Mouse (Mus musculus) embryo, embryonic 11.5 days (tissue): ENCODE measurements around the gene Cflar.

Experiments
- DNase-seq: peaks from one replicate; pipeline ENCODE4 v3.0.0-alpha.2; 2012; ENCODE audit warnings: low read depth, low spot score

Cflar gene

DNA sequence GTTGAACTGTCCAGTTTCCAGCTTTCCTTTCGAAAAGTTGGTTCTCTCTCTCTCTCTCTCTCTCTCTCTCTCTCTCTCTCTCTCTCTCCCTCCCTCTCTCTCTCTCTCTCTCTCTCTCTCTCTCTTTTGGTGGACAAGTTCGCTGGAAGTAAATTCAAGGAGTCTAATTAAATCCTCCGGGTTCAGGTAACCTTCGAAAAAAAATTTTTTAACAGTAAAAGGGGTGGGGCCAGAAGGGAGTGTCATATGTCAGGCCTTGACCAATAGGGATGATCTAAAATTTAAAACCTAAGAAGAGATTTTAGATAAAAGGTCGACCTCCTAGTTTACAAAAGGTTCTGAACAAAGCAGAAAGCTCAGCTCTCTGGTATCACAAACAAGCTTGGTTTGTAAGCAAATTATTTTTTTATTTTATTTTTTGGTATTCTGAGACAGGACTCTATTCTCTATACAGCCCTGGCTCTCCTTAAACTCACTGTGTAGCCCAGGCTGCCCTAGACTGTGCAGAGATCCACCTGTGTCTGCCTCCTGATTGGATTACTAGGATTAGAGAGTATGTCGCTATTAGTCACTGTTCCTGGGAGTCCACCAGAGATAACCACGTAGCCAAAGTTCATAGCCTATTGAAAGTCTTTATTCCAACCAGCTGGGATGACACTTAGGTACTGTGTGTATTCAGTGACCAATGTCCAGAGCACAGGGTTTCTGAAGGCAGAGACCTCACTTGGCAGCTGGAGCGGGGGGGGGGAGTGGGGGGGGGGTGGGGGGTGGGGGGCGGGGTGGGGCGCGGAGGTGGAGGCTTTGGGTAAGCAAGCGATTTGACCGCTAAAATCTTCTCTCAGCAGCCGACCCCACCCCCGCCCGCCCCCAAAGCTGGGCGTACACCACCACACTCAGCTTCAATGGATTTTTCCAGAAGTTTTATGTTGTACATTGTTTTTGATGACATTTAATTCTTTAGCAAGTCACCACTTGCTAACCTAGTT, 1.1 kb downstream of the Cflar start:
- DNase-seq: peak; percentile 39

DNA sequence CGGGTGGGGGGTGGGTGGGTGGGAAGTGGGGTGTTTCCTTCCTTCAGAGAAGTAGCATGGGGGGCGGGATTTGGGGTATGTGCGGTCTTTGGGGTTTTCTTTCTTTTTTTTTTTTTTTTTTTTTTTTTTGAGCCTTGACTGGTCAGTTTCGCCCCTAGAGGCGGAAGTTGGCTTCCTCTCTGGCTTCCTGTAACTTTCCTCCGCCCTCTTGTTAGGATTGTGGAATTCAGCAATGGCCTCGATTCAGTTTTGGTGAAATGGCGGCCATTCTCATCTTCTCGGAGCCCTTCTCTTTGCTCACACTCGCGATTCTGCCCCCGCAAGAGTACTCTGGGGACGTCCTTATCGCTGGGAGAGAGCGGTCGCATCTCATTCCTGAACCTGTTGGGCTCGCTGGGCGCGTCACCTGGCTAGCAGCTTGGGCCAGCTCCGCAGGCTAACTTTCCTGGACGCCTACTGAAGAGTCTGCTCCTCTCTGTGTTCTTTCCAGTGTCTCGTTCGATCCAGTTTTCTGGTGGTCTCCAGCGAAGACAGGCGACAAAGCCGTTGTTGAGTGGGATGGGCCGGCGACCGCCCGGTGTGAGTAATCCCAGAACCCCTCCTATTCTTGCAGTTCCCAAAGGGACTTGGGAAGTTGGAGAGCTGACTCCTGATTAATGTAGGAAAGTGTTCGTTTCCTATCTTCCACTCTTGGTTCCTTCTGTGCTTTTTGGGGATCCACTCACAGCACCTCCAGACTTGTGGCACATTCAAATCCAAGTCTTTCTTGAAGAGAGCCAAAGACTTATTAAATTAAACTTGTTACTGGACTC, 2.0 kb downstream of the Cflar start:
- DNase-seq: peak; percentile 54

DNA sequence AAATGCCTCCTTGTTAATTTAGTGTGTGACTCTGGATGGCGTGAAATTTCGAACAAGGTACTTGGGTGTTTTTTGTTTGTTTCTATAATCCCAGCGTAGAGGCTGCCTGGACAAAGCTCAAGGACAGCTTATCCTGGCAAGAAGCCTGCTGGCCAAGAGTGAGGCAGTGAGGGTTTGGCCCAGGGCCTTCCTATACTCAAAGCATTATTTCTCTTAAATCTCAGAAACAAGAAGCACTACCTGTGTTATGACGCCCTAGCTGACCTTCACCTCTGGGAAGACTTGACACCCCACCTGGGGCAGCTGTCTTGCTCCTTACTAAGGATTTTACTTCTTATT, 2.6 kb downstream of the Cflar start:
- DNase-seq: no peak

DNA sequence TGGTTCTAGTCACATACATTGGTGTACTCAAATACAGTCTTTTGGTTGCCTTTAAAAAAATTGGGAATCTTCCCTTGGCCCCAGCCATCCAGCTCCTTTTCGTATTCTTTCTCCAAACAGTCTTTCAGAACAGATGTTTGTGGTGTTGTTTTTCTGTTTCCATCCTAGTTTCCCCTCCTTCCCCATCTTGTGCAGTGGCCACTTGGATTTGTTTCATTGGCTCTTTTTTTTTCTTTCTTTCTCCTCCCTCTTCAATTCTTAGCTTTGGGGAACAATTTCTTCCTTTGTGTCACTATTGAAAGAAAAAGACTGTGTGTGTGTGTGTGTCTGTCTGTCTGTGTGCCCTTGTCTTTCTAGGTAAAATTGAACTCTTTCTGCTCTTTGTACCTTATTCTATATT, 3.1 kb downstream of the Cflar start:
- no peak for DNase-seq

DNA sequence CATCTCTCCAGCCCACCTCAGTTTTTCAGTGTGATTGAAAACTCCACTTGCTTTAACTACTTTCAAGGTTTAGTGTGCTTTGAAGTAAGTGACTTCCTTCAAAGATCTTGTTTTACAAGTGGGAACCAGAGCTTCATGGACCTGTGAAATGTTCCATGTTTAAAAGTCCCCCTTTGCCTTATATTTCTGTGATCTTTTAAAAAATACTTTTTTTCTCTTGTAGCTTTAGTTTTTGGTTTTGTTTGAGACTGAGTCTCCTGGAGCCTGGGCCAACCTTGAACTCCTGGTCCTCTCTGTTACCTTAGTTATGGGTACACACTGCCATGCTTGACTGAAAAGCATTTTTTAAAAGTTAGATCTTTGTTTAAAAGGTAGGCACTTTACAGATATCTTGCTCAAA, 4.2 kb downstream of the Cflar start:
- DNase-seq: no peak

DNA sequence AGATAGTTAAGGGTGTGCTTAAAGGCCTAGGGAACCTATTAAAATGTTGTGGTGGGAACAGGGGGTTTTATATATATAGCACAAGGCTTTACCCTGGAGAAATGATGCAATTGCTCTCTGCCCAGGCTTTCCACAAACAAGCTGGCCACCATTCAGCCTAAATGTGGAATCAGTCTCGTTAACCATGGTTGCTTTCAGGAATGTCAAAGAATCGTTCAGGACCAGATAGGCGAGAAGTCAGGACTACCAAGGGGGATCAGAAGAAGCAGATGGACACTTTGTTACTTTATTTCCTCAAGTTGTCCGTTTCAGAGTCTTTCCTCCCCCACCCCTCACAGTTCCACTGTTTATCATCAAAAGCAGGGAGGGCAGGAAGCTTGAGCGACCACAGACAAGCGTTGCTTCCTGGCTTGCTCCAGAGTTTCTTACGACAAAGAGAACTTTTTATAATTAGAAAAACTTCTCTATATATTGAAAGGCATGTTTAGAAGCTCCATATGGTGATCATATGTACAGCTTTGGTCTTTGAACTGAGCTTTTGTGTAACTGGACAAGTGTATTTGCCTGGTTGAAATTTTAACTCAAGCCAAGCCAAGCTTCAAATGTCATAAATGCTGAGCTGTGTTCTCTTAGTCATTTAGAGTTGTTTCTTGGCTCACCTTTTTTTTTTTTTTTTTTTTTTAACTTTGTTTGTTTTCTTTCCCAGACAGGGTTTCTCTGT, 5.0 kb downstream of the Cflar start:
- no peak for DNase-seq

DNA sequence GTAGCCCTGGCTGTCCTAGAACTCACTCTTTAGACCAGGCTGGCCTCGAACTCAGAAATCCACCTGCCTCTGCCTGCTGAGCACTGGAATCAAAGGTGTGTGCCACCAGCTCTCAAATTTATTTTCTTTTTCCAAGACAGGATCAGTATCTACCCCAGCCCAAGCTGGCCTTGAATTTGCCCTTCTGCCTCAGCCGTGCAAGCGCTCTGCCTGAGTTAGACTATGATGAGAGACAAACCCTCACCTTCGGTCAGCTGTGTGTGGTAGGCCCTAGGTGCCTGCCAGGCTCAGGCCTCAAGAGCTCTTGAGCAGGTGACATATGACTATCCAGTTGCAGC, 5.5 kb downstream of the Cflar start:
- no peak for DNase-seq

DNA sequence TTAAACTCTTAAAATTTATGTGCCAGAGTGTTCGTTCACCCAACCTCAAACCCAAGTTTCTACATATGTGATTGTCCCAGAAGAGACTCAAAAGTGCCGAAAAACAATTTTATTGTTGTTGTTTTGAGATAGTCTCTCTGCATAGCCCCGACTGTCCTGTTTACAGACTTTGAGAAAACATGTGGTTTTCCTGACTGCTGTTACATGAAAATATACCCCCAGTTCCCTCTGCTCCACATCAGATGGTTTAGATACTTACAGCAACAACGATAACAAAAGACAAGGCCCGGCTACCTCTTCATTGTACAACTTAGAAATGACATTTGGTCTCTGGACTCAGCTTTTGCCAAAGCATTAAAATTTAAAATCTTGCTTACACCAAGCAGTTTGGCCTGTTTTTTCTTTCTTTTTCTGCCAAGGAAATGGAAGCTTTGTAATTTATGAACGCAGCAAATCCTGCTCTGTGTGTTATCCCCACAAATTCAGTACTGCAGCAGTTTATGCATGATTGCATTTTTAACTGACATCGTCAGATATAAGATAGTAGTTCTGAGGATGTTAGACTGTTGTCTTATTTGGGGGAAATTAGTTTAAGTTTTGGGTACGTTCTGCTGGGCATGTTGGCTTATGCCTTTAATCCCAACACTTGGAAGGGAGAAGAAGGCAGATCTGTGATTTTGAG, 6.4 kb downstream of the Cflar start:
- DNase-seq: no peak

DNA sequence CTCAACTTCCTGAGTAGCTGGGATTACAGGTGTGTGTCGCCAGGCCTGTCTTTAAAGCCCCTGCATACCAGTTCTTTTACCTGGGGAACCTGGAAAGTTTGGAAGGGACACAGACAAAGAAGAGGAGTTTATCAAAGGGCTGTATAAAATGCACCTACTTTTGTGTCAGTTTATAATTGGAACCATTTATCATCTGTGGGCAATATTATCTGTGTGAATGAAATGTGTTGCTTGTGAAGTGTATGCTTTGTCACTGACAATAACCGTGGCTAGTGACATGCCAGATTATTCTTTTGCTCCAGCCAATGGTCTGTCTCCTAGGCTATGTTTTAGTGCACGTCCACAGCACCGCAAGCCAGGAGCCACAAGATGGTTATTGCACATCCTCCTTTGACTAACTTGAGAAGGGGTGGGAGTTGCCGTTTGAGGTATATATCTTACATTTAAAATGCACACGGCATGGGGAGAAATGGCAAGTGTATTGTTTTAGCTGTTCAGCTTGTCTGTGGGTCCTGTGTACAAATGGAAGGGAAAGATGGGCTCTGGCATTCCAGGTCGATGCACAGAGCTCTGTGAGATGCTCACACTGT, 8.1 kb downstream of the Cflar start:
- DNase-seq: no peak

DNA sequence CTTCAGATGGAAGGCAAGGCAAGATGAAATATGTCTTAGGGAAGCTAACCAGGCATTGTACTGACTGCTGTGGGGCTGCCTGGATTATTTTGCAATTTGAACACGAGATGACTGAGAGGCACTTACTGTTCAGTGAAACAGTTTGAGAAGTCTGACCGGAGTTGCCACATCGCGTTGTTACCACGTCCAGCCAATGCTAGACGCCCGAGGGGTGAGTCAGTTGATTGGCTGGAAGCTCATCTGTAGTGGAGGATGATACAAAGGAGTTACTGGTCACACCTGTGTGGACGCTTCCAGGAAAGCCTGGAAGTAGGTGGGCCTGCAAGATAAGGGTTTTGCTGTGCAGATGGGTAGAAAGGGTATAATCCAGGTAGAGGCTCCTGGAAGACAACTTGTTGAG, 8.8 kb downstream of the Cflar start:
- DNase-seq: no peak

DNA sequence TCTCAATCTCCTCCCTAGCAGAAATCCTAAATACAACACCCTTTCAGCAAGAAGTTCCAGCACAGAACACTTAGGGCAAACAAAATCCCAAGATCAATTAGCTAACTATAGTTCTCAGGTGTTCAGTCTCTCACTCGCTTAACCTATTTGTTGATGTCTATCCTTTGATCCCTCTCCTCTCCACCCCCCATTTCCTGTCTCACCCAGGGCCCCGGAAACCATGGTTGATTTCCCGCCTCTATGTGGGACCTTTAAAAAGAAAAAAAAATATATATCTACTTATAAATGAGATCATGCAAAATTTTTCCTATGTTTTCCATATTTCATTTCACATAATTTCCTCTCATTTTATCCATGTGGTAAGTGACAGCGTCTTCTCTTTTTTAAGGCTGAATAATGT, 9.7 kb downstream of the Cflar start:
- DNase-seq: no peak

DNA sequence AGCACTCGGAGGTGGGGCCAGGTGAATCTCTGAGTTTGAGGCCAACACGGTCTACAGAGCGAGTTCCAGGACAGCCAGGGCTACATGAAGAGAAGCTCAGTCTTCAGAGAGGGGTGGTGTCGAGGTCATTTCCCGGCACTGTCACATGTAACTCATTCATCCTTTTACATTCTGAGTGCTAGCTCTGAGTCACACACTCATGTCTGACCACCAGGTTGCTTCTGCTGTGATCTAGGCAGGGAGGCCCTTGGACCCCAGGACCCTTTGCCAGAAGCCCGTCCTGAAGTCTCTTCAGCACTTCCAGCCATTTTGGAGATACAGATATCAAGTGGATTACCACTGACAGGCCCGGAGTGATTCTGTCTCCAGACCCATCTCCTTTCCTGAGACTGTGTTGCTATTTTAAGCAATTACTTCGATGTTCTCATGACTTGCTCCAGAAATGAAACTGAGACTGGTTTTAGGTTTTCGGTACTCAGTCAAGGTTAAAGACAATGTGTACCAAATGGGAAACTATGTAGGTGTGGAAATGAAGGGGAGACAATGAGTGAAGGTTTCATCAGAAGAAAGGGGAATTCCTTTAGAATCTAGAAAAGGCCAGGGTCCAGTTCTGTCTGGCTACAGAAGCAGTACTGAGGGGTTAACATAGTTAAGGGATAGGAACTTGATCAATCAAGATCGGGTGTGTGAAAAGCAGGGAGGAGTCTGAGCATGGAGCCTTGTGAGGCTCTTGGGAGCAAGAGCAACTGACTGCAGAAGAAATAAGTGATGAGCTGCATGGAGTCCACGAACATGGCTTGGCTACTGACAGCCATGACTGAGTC, 11.0 kb downstream of the Cflar start:
- DNase-seq: no peak

DNA sequence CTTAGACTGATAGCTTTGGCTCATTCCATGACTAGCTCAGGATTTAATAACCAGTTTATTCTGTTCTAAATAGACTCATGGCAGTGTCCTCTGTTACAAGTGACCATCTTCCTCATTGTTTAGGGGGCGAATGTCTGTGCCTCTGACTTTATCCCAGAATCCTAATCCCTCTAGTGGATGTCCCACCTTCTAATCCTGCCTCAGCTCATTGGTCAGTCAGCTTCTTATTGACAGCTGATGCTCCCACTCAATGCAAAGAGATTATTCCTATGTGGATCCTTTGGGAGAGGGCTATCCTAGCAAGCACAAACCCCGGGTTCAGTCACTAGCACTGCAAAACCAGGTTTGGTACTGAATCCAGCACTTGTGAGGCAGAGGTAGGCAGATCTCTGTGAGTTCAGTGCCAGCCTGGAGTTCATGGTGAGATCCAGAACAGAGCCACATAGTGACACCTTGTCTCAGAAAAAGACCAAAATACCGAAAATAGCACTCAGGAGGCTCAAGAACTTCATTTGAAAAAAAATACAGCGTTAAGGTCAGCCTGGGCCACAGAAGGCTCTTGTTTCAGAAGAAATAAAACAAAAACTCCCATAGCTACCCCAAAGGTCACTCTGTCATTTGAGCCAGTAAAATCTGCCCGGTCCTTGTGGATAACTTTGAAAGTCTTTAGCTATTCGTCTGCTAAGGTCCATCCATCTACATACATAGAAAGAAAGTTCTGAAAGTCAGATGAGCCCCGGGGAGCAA, 11.9 kb downstream of the Cflar start:
- DNase-seq: no peak

DNA sequence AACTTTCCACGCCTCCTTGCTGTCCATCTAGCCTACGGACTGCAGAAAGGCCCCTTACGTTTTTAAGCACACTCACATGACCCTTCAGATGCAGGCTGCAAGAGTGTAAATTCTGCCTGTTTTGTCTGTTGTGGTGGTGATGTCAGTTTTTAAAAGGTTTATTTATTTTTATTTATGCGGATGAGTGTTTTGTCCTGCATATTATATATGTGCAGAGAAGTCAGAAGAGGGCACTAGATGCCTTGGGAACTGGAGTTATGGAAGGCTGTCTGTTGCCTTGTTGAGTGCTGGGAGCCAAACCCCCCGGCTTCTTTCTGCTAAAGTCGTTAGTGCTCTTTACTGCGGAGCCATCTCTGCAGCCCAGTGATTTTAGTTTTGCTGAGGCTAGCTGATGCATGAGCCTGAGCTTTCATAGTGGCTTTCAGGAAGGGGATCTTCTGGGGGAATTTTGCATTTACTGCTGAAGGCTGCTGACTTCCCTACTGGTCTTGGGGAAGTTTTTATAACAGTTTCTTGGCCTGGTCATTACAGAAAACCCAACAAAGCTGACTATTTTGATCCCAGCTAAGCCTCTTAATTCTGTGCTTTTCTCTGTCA, 12.6 kb downstream of the Cflar start:
- DNase-seq: no peak

DNA sequence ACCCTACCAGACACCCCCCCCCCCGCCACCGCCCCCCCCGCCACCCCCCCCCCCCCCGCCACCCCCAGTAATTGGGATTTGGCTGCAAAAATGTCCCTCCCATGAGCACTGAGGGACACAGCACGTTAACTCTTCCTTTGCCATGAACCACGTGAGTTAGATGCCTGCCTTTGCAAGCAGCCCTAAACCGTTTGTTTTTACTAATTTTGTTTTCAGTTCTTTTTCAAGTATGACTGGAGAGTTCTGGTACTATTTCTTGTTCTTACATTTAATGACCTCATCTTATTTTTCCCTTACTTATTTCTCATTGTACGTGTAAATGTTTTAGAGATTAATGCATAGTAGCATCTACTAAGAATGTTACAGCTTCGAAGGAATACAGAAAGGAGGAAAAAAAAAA, 13.2 kb downstream of the Cflar start:
- DNase-seq: no peak

DNA sequence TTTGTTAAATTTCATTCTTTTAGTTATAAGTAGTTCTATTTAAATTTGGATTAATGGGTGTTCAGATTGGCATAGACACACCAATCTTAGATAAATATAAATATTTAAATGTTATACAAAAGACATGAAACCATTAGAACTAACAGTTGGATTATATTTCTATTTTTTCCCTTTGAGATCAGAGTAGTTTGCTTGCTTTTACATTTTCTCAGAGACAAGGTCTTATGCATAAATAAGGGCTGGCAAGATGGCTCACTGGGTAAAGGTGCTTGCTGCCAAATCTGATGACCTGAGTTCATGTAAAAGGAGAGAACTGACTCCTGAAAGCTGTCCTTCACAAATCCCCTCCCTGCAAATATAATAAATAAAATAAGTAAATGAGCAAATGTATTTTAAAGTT, 13.8 kb downstream of the Cflar start:
- DNase-seq: no peak

DNA sequence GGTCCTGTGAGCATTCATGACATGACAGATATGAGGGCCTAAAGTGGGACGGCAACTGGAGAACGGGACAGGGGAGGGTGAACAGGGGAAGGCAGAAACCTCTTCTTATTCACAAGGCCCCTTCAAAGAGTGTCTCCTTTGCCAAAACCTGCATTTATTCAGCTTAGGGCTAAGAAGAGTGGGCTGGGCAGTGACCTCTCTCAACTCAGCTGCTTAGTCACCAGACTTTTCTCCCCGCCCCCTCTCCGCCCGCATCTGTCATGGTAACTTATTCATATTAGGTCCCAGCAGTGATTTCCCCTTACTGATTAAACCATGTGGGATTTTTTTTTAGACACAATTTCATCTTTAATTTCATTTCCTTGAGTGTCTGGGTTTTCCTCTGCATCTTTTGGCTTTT, 14.5 kb downstream of the Cflar start:
- DNase-seq: no peak

DNA sequence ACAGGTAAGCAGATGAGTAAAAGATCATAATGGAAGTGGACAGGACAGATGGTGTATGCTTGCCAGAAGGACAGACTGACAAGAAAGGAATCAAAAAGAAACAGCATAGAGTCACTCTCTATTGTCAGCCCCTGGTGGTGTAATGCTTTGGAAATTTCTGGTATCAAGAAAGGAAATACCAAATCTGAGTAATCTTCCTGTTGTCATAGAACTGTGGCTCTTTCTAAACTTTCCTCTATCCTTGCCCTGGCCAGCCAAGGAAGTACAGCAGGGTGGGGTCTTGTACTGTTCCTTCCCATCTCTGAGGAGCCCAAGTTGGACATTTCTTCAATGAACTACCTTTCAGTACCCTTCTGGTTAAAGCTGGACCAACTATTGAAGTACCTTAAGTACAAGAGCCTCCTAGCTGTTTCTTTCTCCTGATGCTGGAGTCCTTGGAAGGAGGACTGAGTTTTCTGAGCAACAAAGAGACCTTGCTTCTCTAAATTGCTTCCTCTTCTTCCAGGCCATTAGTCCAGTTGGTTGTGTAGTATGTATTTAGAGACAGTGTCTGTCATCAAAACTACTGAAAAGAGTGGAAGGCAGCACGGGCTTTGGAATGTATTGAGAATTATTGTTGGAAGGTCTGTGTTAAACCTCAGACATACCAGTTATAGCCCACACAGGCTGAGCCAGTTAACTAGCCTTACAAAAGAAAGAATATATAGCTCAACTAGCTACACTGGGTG, 15.9 kb downstream of the Cflar start:
- no peak for DNase-seq
